Mouse (Mus musculus) pancreas, adult 10 weeks (tissue): Measurements from ENCODE around the gene Cd248. TPM values are rescaled to one million over a fixed set of nuclear protein-coding genes. Genes with fewer than 3 reads are reported as not detected.

Experiments used
- polyA plus RNA-seq: library from polyadenylated mRNA; stranded (reverse); fragments of 350-450 nt; fragmentation: Illumina TruSeq; extraction: RNeasy Lipid Tissue Mini Kit (QIAGEN cat#74804); gene quantifications from one replicate; pipeline ENCODE4 v1.2.3, GENCODE M21; 2015; ENCODE audit warnings: low read depth, low replicate concordance; ENCODE audit not compliant: insufficient read depth

The Cd248 gene
- 15.5 TPM for polyA plus RNA-seq

DNA sequence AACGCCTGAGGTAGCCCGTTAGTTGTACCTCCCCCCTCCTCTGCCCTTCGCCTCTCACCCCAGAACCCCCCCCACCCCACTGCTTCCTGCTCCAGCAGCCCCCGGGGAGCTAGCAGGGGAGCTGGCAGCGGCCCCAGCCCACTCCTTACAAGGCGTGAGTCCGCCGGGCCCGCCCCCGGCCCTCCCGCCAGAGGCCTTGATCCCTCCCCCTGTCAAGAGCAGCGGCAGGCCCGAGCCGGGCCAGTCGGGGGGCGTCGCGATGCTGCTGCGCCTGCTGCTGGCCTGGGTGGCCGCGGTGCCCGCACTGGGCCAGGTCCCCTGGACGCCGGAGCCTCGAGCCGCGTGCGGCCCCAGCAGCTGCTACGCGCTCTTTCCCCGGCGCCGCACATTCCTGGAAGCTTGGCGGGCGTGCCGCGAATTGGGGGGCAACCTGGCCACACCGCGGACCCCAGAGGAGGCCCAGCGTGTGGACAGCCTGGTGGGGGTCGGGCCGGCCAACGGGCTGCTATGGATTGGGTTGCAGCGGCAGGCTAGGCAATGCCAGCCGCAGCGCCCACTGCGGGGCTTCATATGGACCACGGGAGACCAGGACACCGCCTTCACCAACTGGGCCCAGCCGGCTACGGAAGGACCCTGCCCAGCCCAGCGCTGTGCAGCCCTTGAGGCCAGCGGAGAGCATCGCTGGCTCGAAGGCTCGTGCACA lies at the start of gene Cd248:
Cd248 (plus strand) TSS at position 212 of the 703 bp plus-strand sequence.

DNA sequence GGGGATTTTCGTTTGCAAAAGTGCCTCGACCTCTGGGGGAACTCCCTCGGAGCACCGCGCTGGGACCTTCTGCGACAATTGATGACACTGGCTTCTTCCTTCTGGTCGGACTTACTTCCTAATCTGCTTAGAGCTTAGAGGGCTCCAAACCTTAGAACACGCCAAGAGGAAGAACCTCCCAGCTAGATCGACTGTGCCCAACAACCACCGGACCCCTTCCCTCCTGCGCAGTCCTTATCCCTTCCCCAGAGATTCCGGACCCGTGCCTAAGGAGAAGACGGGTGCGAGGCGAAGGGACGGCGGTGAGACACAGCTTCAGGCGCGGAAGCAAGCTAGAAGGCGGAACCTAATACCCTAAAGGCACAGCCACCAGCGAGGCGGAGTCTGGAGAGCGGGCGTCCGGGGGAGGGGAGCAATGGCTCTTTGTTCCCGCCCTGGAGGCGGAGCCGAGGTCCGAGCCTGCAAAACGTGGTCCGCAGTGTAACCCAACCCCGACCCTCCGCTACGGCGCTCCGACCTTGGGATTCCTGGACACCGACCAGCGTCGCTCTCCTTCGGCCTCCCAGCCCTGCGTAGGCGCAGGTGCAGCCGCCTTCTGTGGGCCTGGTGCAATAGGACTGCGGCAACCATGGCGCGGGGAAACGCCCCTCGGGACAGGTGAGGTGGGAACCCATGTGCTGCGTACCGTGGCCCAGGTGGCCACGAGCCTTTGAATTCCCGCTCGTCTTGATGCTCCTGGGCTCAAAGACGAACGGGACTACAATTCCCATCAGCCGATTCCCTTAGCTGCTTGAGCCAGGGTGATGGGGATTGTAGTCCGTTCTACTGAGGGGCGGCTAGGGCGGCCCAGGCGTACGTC lies 44.0 kb upstream of the Cd248 start, which contains the start of gene Slc29a2:
Slc29a2 (plus strand) TSS at position 240 of the 859 bp plus-strand sequence.

GRCm38 (mm10) chr19:5038709-5039156 lies 29.1 kb upstream of the Cd248 start, which contains the start of the genes B4gat1 and AC124502.3:
Gene B4gat1, plus strand, starts transcription at chr19:5038826.
Gene AC124502.3, plus strand, starts transcription at chr19:5038891.

DNA sequence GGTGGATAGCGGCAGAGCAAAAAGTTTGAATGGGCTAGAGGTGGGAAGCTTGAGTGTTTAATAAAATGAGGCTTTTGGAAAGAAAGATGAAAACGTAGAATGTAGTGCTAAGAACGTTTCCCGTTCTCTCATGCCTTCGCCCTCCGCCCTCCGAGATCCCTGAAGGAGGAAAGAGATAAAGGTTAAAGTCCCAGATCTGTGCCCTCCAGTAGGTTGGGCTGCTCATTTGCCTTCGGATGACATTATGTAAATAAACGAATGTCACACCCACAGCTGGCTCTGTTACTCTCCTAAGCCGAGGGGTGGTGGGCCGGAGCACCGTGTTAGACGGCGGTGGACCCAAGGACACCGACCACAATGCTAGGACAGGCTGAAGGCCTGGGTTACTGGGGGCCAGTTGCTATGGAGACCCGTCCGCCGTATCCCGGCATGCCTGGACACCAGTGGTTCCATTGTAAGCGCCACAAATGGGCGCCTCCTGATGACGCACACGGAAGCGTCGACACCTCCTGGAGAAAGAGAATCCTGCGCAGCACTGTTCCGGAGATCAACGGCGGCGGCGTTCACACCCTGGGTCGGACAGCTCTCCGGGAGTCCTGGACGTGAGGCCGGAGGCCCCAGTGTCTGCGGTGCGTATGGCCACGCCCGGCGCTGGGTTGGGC lies 26.9 kb upstream of the Cd248 start, which contains the start of gene Brms1:
Brms1 (plus strand) TSS at position 493 of the 662 bp plus-strand sequence.

DNA sequence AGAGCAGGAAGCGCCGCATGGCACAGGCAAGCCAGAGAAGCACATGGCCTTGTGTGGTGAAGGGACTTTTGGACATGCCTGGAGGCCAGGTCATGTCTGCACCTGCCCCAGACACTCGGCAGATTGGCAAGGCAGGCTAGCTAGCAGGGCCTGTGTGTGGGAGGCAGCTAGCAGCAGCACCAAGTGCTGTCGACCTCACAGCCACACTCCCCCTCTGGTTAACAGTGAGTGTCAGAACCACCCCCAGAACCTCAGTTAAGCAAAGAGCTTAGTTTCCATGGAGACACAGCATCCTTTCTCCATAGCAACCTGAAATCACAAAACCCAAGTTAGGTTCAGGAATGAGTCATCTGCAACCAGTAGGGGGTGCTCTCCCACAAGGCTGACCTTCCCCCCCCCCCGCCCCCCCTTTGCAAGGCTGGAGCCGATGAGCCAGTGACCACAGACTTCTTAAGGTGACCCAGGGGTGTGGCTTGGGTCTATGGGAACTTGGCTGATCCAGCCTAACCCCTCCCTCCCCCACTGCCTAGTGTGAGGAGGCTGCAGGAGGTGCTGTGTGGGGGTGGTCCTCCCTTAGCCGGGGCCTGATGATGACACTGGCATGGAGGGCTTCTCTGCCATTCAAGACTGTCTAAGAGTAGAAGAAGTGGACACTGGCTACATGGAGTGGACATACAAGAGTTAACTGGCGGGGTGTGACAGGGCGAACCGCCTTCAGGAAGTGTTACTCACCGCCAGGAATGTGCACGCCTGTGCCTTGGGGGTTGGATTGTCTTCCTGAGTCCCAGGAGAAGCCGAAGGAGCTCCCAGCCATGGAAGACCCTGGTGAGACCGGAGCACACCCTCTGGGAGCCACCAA lies 17.6 kb upstream of the Cd248 start, which contains the start of gene Rin1:
Rin1 (plus strand) TSS at position 435 of the 859 bp plus-strand sequence.

DNA sequence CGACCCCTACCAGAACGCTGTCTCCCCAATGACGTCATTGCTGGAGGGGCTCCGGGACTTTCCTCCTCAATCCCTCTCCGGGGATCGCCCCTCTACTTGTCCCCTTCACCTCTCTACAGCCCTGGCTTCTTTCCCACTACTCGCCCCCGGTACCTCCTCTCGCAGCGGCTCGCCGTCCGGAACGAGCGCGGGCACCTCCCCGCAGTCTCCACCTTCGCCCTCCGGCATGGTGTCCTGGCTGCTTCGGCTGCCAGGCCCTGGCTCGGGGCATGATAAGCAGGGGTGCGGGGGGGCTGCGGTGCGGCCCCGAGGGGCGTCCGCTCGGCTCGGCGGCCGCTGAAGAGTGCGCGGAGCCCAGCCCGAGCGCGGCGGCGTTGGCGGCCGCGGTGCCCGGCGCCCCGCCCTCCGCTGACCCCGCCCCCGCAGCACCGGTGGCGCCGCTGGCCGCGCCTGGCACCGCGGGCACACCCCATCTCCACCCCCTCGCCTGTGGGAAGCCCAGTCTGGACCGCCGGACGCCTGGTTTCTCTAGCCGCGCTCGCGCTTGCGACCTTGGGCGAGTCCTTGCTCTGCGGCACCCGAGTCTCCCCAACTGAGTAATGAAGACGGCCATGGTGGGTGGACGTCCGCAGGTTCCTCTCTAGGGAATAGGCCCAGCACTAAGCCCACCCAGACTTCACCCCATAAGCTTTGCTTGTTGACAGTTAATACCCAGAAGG lies 17.4 kb downstream of the Cd248 start, which contains the start of gene Tmem151a:
Tmem151a (minus strand) TSS at position 387 of the 719 bp plus-strand sequence.

DNA sequence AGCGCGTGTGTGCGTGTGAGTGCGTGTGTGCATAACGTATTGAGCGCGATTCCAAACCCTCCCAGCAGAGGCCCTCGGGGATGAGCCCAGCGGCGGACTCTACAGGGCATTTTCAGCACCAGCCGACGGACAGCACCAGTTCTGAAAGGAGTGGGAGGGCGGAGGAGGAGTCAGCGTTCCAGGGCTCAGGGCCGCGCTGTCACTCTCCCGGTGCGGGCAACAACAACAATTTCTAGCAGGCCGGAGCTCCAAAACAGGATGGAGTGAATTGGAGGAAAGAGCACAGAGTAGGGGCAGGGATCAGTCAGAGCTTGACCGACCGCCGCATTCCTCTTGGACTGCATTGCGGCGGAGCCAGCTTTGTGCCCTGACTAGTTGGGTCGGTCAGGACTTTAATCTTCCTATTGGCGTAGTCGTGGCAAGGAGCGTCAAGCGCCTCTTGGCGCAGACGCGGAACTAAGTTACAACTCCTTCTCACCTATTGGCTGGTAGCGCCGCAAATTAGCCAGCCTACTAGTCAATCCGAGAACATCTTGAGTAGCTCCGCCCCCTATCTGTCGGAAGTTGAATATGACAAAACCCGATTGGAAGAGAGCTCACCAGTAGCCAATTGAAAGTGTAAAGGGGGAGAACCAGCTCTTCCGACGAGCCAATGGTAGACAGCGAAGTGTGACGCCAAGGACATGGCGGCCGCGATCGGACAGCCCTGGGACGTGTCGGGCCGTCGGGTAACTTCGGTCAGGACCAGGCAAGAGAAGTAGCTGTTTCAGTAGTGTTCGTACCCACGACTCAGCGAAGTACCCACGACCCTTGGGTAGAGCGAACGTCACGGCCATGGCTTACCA lies 20.2 kb downstream of the Cd248 start, which contains the start of gene Yif1a:
Yif1a (plus strand) TSS at position 655 of the 845 bp plus-strand sequence.

DNA sequence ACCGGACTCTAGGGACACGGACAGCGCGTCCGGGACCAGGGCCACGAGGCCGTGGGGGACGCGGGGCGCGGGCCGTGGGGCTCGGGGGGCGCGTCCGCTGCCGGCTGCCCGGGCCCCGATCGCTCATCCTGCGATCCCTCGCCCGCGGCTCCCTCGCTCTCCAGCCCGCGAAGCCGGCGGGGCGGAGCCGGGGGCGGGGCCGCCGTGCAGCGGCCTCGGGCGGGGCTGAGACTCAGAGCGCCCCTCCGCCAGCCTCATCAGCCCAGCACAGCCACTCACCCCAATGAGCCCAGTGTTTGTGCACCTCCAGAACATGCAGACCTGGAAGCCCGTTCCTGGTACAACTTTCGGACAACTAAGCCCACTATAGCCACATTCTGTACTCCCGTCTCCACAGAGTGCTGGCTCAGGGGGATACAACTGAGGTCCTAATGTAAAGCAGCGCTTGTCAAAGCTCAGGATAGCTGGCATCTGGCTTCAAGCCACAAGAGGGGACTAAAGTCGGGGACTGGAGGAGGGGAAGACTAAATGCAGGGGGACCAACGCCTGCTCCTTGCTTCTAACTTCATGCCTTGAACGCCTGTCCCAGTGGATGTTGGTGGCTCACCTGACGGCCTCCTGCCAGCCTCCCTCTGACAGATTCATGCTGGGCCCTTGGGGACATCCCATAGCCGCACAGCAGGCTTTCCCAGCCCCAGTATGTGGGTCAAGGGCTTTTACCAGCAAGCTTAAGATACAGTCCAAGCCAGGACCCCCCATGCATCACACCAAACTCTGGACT lies 30.7 kb downstream of the Cd248 start, which contains the start of gene Cnih2:
Cnih2 (minus strand) TSS at position 159 of the 781 bp plus-strand sequence.

GRCm38 (mm10) chr19:5106731-5107191 lies 38.9 kb downstream of the Cd248 start, which contains the start of gene Rab1b:
Gene Rab1b, minus strand, starts transcription at chr19:5107072.

GRCm38 (mm10) chr19:5118384-5118698 lies 50.5 kb downstream of the Cd248 start, which contains the start of gene Klc2:
Gene Klc2, minus strand, starts transcription at chr19:5118560.

Other genes with a start within 250 kb of the Cd248 start
- 30.0 TPM for gene Ccs, start 228.7 kb upstream of the Cd248 start, polyA plus RNA-seq
- gene Ccdc87, start 228.7 kb upstream of the Cd248 start, polyA plus RNA-seq: not detected
- gene Ctsf, start 212.9 kb upstream of the Cd248 start, polyA plus RNA-seq: 21.8 TPM
- gene Actn3, start 190.2 kb upstream of the Cd248 start, polyA plus RNA-seq: not detected
- gene Zdhhc24, start 189.4 kb upstream of the Cd248 start, polyA plus RNA-seq: 1.8 TPM
- 1.2 TPM for gene Bbs1, start 161.4 kb upstream of the Cd248 start, polyA plus RNA-seq
- 16.6 TPM for gene Dpp3, start 139.8 kb upstream of the Cd248 start, polyA plus RNA-seq
- 0.83 TPM for gene Peli3, start 125.0 kb upstream of the Cd248 start, polyA plus RNA-seq
- 13.0 TPM for gene Mrpl11, start 105.9 kb upstream of the Cd248 start, polyA plus RNA-seq
- 0.54 TPM for gene Npas4, start 77.8 kb upstream of the Cd248 start, polyA plus RNA-seq
- gene Slc29a2, start 44.2 kb upstream of the Cd248 start, polyA plus RNA-seq: 1.0 TPM
- 0.83 TPM for gene B4gat1, start 29.3 kb upstream of the Cd248 start, polyA plus RNA-seq
- gene AC124502.3, start 29.2 kb upstream of the Cd248 start, polyA plus RNA-seq: 3.4 TPM
- 5.6 TPM for gene Brms1, start 26.7 kb upstream of the Cd248 start, polyA plus RNA-seq
- gene Rin1, start 17.6 kb upstream of the Cd248 start, polyA plus RNA-seq: 2.4 TPM
- 3.4 TPM for gene Tmem151a, start 17.5 kb downstream of the Cd248 start, polyA plus RNA-seq
- gene Yif1a, start 20.5 kb downstream of the Cd248 start, polyA plus RNA-seq: 17.2 TPM
- gene Cnih2, start 30.4 kb downstream of the Cd248 start, polyA plus RNA-seq: 0.92 TPM
- 28.5 TPM for gene Rab1b, start 39.0 kb downstream of the Cd248 start, polyA plus RNA-seq
- 5.4 TPM for gene Klc2, start 50.5 kb downstream of the Cd248 start, polyA plus RNA-seq
- gene Pacs1, start 205.0 kb downstream of the Cd248 start, polyA plus RNA-seq: 3.9 TPM
- gene Sf3b2, start 227.4 kb downstream of the Cd248 start, polyA plus RNA-seq: 39.5 TPM
- gene Gal3st3, start 230.3 kb downstream of the Cd248 start, polyA plus RNA-seq: not detected